Mouse (Mus musculus) monocyte, adult 59 days (primary cell): Measurements from ENCODE around the gene Thap4. TPM values are rescaled to one million over a fixed set of nuclear protein-coding genes. Genes with fewer than 3 reads are reported as not detected.

Source experiments
- total RNA-seq, 2 experiments: library from RNA; stranded (reverse); gene quantifications; one replicate each; pipeline ENCODE4 v1.2.4; 2023

Thap4 gene
- total RNA-seq, result 10 to 100 TPM; 14.1 to 18.4 TPM

GRCm38 (mm10) chr1:93754573-93755290 is at the start of gene Thap4:
Thap4 (minus strand) TSS chr1:93754864.

GRCm38 (mm10) chr1:93803556-93804507 is 49.2 kb upstream of the Thap4 start, which contains the start of gene Ing5:
Ing5 (plus strand) TSS chr1:93803965.

GRCm38 (mm10) chr1:93801741-93802238 is 47.1 kb upstream of the Thap4 start, which contains the start of gene Dtymk:
Dtymk (minus strand) TSS chr1:93801934.

GRCm38 (mm10) chr1:93751290-93751689 is 3.4 kb downstream of the Thap4 start, which contains the start of gene Atg4b:
Atg4b (plus strand) TSS chr1:93751500.

GRCm38 (mm10) chr1:93685401-93686244 is 69.0 kb downstream of the Thap4 start, which contains the start of gene Bok:
Bok (plus strand) TSS chr1:93685660.

GRCm38 (mm10) chr1:93658559-93658958 is 96.1 kb downstream of the Thap4 start, which contains the start of gene Stk25:
Stk25 (minus strand) TSS chr1:93658659.

Other genes with a start within 250 kb of the Thap4 start
- gene Farp2, start 242.8 kb downstream of the Thap4 start, total RNA-seq, result 1 to 10 TPM; 9.0 to 9.3 TPM
- gene Stk25, start 96.2 kb downstream of the Thap4 start, total RNA-seq, result 10 to 100 TPM; 52.7 to 69.5 TPM
- gene Bok, start 69.2 kb downstream of the Thap4 start, total RNA-seq, result not detected
- 10 to 100 TPM; 73.8 to 79.9 TPM for gene Atg4b, start 3.4 kb downstream of the Thap4 start, total RNA-seq
- gene Dtymk, start 47.1 kb upstream of the Thap4 start, total RNA-seq, result 10 to 100 TPM; 21.9 to 23.2 TPM
- 10 to 100 TPM; 18.7 to 23.5 TPM for gene Ing5, start 49.1 kb upstream of the Thap4 start, total RNA-seq
- 10 to 100 TPM; 21.0 to 23.5 TPM for gene D2hgdh, start 70.0 kb upstream of the Thap4 start, total RNA-seq
- not detected for gene Gal3st2, start 106.4 kb upstream of the Thap4 start, total RNA-seq
- under 1 TPM; 0.50 to 0.82 TPM for gene Gal3st2b, start 163.4 kb upstream of the Thap4 start, total RNA-seq
- under 1 TPM; 0.06 to 0.16 TPM for gene Gal3st2c, start 235.6 kb upstream of the Thap4 start, total RNA-seq